Mouse (Mus musculus) heart, embryonic 16.5 days (tissue): ENCODE data around the gene Gm10974. TPM values are rescaled to one million over a fixed set of nuclear protein-coding genes. Genes with fewer than 3 reads are reported as not detected.

Experiments
- ATAC-seq: fragments of 200-750 bp; cut with Nextera tagmentation; replicated peaks from 2 replicates; pipeline ENCODE4 v1.8.0; 2017; ENCODE audit warnings: moderate number of reproducible peaks; ENCODE audit not compliant: insufficient read depth, low FRiP score; ENCODE audit errors: extremely low read depth
- H3K27ac ChIP-seq: fragments of 300-500 bp; sonication (generic); 2 replicates; pipeline ENCODE4 v1.5.1; 2014; ENCODE audit warnings: mild to moderate bottlenecking, low read length, control low read depth, moderate library complexity
- H3K27me3 ChIP-seq: fragments of 300-500 bp; sonication (generic); 2 replicates; pipeline ENCODE4 v1.6.1; 2014; ENCODE audit warnings: low read length, mixed read lengths; ENCODE audit not compliant: control insufficient read depth, insufficient read depth
- H3K36me3 ChIP-seq: fragments of 300-500 bp; sonication (generic); 2 replicates; pipeline ENCODE4 v1.6.1; 2014; ENCODE audit not compliant: control insufficient read depth, insufficient read depth
- H3K4me1 ChIP-seq: fragments of 300-500 bp; sonication (generic); 2 replicates; pipeline ENCODE4 v1.6.1; 2014; ENCODE audit warnings: low read length, mixed read lengths; ENCODE audit not compliant: control insufficient read depth, insufficient read depth
- H3K4me2 ChIP-seq: fragments of 300-500 bp; sonication (generic); 2 replicates; pipeline ENCODE4 v1.6.1; 2014; ENCODE audit warnings: low read depth, mild to moderate bottlenecking, control low read depth, low read length
- H3K4me3 ChIP-seq: fragments of 300-500 bp; sonication (generic); 2 replicates; pipeline ENCODE4 v1.5.1; 2014; ENCODE audit warnings: mild to moderate bottlenecking, control low read depth, low read length
- H3K9ac ChIP-seq: fragments of 300-500 bp; sonication (generic); 2 replicates; pipeline ENCODE4 v1.6.1; 2014; ENCODE audit warnings: low read length, control low read depth
- H3K9me3 ChIP-seq: fragments of 300-500 bp; sonication (generic); replicated peaks from 2 replicates; pipeline ENCODE4 v1.6.1; 2016; ENCODE audit warnings: low read length; ENCODE audit not compliant: control insufficient read depth
- WGBS: fragments of 180-500 bp; shearing (Covaris S2); extraction: QIAGEN DNeasy Blood & Tissue Kit; methylation state at CpG from one replicate; pipeline ENCODE4 v1.1.7; 2014; 5-methylcytosine and 5-hydroxymethylcytosine counted together
- polyA plus RNA-seq: library from polyadenylated mRNA; unstranded; fragments of >200 nt; fragmentation: Nextera tagmentation; extraction: Ambion mirVana; gene quantifications from 2 replicates; pipeline ENCODE4 v1.2.1, GENCODE M21; 2015

Gene Gm10974
- polyA plus RNA-seq, result not detected in 2 replicates

DNA sequence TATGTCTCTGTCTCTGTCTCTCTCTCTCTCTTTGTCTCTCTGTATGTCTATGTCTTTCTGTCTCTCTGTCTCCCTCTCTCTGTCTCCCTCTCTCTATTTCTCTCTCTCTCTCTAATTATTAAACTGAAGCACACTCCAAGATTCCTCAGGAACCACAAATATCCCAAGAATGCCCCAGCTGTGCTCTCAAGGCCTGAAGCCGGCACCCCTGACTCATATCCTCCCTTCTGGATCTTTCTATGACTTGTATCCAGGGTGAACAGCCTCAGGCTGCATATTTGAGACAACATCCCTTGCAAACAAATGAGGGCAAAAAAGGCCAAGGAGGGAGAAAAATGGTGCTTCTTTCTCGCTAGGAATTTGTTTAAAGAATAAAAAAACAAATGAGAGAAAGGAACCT is at the start of gene Gm10974:
Gene Gm10974, plus strand, starts transcription at position 2 of the 400 bp plus-strand sequence.
- Histone ChIP-seq H3K9ac (no peak within 1 kb of the TSS), H3K4me2 (no peak within 1 kb of the TSS), H3K36me3 (no peaks in the 10 kb centered on the region), H3K27ac (no peak within 1 kb of the TSS), H3K4me3 (no peak within 1 kb of the TSS), H3K4me1 (peaks cover 7% of the 10 kb centered on the region), H3K27me3 (no peaks in the 10 kb centered on the region), H3K9me3 (peaks cover 5% of the 10 kb centered on the region)
- 36% methylated on average over 2 of the region's 2 CpGs for WGBS
- no peak for ATAC-seq

DNA sequence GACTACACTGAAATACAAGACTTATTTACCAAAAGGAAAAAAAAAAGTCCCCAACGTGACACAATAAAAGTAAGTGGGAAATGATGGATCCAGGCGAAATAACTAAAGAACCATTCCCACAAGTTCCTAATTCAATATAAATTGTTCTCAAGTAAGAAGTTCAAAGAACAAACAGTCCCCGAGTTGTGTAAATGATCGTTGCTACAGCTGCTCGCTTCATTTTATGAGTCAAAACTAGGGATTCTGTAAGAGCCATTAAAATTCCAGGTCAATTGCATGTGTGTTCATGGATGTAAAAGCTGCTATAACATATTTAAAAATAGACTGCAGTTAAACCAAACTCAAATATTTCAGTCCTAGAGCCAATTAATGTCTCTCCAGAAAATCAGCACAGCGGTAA is 47.6 kb upstream of the Gm10974 start:
- H3K27ac ChIP-seq, result no peak overlapping the region
- H3K4me2 ChIP-seq, result no peak overlapping the region
- peaks cover 4% of the 10 kb centered on the region; the same call in 1 of the 2 replicates for H3K9me3 ChIP-seq
- 89% methylated on average over 6 of the region's 6 CpGs for WGBS
- no peak for ATAC-seq
- H3K27me3 ChIP-seq, result no peaks in the 10 kb centered on the region
- no peak overlapping the region for H3K4me3 ChIP-seq
- peaks cover 7% of the 10 kb centered on the region for H3K4me1 ChIP-seq
- 0 out of 2 replicates have a peak, but pooled peaks cover 3% of the 10 kb centered on the region for H3K36me3 ChIP-seq
- no peak overlapping the region for H3K9ac ChIP-seq

DNA sequence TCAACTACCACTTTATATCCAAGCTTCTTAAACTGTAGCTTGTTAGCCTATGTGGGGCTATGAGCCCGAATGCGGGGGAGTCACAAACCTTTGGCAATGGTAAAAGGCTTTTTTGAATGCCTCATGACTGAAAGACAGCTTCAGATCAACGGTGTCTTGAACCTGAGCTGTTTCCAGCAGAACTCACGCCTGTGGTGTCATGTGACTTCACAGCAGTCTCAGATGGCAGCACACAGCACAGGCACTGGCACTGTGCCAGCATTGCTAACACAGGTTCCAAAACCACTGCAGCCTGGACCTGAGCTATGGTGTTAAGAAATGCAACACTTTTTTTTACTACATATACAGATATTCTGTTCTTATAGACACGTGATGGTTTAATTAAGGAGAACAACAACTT is 44.7 kb upstream of the Gm10974 start:
- Histone ChIP-seq H3K4me1 (peaks cover 19% of the 10 kb centered on the region), H3K4me2 (no peak overlapping the region), H3K4me3 (no peak overlapping the region), H3K27ac (peak overlapping the region; percentile 38; the same call in 1 of the 2 replicates), H3K9ac (no peak overlapping the region), H3K36me3 (0 out of 2 replicates have a peak, but pooled peaks cover 3% of the 10 kb centered on the region), H3K9me3 (peaks cover under 1% of the 10 kb centered on the region; the same call in 1 of the 2 replicates), H3K27me3 (no peaks in the 10 kb centered on the region)
- 0 out of 2 replicates have a peak, but pooled peaks have one; percentile 37 for ATAC-seq
- WGBS, result 45% methylated on average over 5 of the region's 5 CpGs

DNA sequence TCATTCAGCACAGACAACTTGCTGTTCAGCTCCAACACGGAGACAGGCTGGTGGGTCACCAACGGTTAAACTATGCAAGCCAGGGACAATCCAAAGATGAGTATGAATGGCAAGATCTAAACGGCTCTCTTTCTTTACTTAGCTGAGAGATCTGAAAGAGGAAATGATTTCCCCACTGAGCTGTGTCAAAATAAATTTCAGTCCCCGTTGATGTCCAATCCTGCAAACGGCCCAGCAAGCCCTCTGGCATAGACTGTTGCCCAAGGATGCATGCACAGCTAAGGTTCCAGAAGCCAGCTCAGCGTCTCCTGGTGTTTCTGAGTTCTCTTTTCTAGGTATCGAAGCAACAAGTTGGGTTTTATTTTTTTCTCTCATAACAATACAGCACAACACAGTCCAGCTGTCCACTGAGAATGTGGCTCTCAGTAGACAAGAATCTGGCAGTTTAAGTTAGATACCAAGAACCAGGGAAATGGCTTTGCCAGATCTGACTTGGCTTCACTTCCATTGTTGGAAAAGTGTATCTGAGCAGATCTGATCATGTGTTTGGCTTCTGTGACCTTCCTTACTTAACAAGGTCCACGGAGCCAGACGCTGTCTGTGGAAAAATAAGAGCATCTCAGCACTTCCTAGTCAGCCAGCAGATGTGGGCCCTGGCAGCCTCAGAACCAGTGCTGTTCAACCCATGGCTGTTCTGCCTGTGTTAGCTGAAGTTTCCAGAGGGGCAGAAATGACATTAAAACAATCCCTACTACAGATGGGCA is 42.3 kb upstream of the Gm10974 start:
- no peaks in the 10 kb centered on the region for H3K36me3 ChIP-seq
- H3K9ac ChIP-seq, result no peak overlapping the region
- no peak overlapping the region for H3K4me2 ChIP-seq
- no peak overlapping the region for H3K4me3 ChIP-seq
- no peak overlapping the region for H3K27ac ChIP-seq
- no peaks in the 10 kb centered on the region for H3K27me3 ChIP-seq
- 73% methylated on average over 9 of the region's 9 CpGs for WGBS
- ATAC-seq, result no peak
- 0 out of 2 replicates have a peak, but pooled peaks cover 3% of the 10 kb centered on the region for H3K9me3 ChIP-seq
- peaks cover 19% of the 10 kb centered on the region for H3K4me1 ChIP-seq

DNA sequence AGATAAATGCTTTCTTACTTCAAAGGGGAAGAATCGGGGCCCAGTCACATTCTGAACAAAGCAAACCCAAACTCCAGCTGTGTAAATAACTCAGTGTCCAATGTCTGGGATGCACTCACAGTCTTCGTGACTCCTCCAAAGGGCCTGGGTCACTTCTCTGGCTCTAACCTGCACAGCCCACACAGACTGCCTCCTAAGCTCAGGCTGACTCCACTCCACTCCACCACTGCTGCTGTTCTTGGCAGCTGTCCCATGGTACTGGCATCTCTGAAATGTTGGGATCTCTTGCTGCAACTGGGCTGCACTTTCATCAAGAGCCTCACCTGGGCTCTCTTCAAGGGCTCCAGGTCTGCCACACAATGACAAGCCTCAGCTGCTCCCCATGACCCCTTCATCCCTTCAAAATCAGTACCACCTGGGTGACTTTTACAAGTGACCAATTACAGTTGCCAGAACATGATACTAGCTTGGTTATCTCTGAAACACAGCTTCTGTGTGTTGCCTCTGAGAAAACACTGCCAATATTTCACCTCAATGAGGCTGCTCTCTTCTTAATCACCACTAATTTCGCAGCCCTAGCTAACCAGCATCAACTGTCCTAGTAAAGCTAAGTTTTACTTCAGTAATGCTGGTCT is 40.2 kb upstream of the Gm10974 start:
- H3K4me2 ChIP-seq, result no peak overlapping the region
- ATAC-seq, result peak; percentile 58; the same call in 1 of the 2 replicates
- no peaks in the 10 kb centered on the region for H3K36me3 ChIP-seq
- 0 out of 2 replicates have a peak, but pooled peaks cover 3% of the 10 kb centered on the region for H3K9me3 ChIP-seq
- peaks cover 16% of the 10 kb centered on the region for H3K4me1 ChIP-seq
- no peaks in the 10 kb centered on the region for H3K27me3 ChIP-seq
- WGBS, result 42% methylated on average over 3 of the region's 3 CpGs
- no peak overlapping the region for H3K4me3 ChIP-seq
- H3K27ac ChIP-seq, result peak overlapping the region; percentile 3; the same call in 1 of the 2 replicates
- no peak overlapping the region for H3K9ac ChIP-seq

DNA sequence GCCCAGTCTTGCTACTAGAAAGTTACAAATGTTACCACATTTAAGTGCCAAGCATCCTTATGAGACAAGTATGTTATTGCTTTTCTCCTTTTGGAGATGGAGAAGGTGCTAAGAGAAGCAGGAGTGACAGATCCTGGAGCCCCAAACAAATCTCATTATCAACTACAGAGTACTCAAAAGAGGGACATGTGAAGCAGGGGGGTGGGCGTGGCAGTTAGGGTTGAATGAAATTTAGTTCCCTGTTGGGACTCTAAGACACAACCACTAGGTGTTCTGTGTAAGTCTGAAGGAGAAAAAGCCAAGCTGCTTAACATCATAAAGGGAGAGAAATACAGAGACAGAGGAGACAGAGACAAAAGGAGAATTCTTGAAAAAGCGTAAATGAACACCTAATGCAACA is 38.2 kb upstream of the Gm10974 start:
- WGBS, result 90% methylated on average over 2 of the region's 2 CpGs
- Histone ChIP-seq H3K27me3 (no peaks in the 10 kb centered on the region), H3K27ac (no peak overlapping the region), H3K4me1 (peaks cover 12% of the 10 kb centered on the region; the same call in 1 of the 2 replicates), H3K4me3 (no peak overlapping the region), H3K9me3 (0 out of 2 replicates have a peak, but pooled peaks cover 3% of the 10 kb centered on the region), H3K36me3 (no peaks in the 10 kb centered on the region; the same call in 1 of the 2 replicates), H3K4me2 (no peak overlapping the region), H3K9ac (no peak overlapping the region)
- ATAC-seq, result no peak

DNA sequence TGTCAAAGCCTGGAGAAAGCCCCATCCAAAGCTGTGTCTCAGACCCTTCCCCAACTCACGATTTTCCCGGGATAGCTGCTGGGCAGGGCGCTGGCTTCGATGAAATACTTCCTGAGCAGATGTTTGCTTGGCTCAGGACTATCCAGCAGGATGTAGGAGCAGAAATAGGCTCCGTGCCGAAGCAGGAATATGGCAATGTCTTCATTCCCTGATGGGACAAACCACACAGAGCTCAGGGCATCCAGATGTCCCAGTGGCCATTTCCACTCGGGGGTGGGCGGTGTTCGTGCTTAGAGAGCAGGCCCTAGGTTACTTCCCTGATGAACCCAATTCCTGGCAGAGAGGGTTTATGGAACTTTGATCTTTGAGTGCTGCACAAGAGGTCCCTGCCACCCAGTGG is 35.1 kb upstream of the Gm10974 start:
- 73% methylated on average over 9 of the region's 9 CpGs for WGBS
- Histone ChIP-seq H3K27ac (no peak overlapping the region), H3K36me3 (peaks cover 8% of the 10 kb centered on the region; the same call in 1 of the 2 replicates), H3K27me3 (no peaks in the 10 kb centered on the region), H3K4me2 (no peak overlapping the region), H3K9me3 (0 out of 2 replicates have a peak, but pooled peaks cover 3% of the 10 kb centered on the region), H3K4me1 (peaks cover 4% of the 10 kb centered on the region; the same call in 1 of the 2 replicates), H3K4me3 (no peak overlapping the region), H3K9ac (no peak overlapping the region)
- no peak for ATAC-seq

DNA sequence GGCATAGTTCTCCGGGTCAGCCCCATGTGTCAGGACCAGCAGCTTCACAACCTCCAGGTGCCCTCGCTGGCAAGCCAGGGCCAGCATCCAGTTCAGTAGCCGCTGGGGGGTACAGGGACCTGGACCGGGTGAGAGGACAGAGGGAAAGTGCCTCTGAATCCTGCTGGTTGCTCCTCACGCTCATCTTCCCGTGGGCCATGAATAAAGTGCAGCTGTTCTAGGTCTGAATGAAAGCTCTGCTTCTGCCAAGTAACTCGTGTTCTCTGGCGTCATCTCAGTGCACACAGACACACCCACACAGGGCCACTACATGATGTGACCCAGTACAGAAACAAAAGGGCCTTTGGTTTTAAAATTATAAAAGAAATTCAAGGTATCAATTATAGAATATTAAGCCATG is 33.4 kb upstream of the Gm10974 start:
- Histone ChIP-seq H3K4me2 (no peak overlapping the region), H3K4me1 (no peaks in the 10 kb centered on the region), H3K27me3 (no peaks in the 10 kb centered on the region), H3K4me3 (no peak overlapping the region), H3K36me3 (peaks cover 8% of the 10 kb centered on the region; the same call in 1 of the 2 replicates), H3K9ac (no peak overlapping the region), H3K27ac (no peak overlapping the region), H3K9me3 (no peaks in the 10 kb centered on the region)
- no peak for ATAC-seq
- 81% methylated on average over 8 of the region's 8 CpGs for WGBS
